Mouse (Mus musculus): Measurements from ENCODE around the gene Calm3. TPM values are rescaled to one million over a fixed set of nuclear protein-coding genes. Genes with fewer than 3 reads are reported as not detected.

Gene Calm3
- 941 and 979 TPM in 2 replicates for polyA plus RNA-seq (2012; rRNA removed)

DNA sequence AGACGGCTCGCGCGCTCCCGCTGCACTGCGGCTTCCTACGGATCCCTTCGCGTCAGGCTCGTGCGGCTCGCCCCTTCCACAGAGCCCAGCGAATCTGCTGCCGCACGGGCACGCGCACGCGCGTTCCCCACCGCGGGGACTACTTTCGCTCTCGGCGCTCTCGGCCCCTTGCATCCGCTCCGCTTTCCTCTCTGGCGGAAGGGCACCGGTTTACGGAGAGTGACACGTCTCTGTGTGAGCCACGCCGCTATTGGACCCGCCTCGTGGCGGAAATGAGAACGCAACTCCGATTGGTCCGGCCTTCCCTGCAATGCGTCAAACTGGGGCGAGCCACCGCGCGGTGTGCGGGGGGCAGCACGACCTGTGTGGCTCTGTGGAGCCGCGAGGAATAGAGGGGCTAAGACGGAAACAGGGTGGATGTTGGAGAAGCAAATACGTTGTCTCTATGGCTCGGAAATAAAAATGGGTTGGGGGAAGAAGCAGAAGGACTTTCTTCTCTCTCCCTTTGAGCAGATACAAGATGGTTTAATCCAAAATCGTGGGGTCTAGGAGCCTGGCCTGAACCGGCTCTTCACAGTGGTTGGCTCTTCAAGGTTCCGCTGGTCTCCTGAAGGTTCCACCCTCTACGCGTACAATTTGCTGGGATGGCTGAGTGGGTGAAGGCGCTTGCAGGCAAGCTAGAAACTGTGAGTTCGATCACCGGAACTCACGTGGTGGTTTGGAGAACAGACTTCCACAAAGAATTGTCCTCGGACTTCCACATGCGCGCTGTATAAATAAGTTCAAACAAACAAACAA lies at the start of gene Calm3:
Calm3 (minus strand) TSS at position 78 of the 798 bp plus-strand sequence.

GRCm38 (mm10) chr7:16959539-16960187 lies 35.7 kb upstream of the Calm3 start, which contains the start of gene Pnmal1:
Gene Pnmal1 (plus strand): TSS chr7:16959679.

GRCm38 (mm10) chr7:16944061-16944807 lies 20.3 kb upstream of the Calm3 start, which contains the start of gene Pnmal2:
Gene Pnmal2 (plus strand): TSS chr7:16944682.

DNA sequence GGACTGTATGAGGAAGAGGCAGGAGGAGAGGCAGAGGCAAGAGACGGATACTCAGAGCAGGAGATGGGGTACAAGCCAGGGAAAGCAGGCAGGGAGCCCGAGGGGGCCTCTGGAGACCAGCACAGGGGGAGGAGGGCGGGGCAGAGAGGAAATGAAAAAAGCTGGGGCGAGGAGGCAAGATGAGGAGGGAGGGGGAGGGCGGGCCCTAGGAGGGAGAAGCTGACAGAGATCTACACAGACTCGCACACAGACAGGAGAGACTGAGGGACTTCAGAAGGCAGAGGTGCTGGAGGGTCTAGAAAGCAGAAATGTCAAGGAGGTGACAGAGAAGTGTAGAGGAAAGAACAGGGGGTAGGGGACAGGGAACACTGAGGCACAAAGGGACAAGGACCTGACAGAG lies 17.6 kb downstream of the Calm3 start, which contains the start of gene Ptgir:
Ptgir (plus strand) TSS at position 210 of the 400 bp plus-strand sequence.

DNA sequence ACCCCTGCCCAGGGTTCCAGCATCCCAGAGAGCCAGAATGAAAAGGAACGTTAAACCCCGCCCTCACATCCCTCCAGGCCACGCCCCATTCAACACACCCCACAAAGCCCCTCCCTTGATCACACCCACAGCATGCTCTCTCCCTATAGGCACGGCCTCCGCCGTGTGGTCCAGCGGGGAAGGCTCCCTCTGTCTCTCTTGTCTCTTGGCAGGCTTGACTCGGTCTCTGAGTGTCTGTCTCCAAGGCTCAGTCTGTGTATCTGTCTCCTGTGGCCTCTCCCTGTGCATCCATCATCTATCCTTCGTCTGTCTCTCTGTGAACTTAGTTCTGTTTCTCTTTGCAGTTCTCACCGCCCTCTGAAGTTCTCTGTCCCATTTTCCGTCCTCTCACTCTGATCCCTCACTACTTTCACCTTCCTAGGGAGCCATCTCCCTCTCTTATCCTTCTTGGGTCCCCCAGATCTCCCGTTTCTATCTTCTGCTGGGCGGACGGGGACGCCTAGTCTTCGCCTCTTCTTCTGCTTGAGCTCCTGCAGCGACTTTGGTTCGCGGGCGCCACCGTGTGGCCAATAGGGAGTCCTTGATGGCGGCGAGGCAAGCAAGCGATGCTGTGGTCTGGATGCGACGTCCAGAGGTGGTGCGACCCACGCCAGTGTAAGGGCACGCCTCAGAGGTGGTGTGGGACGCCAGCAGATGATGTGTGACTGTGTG lies 32.1 kb downstream of the Calm3 start, which contains the start of gene Gng8:
Gng8 (plus strand) TSS at position 146 of the 711 bp plus-strand sequence.

DNA sequence AGATGAGACGGTGACA lies 48.8 kb downstream of the Calm3 start, which contains the start of gene Dact3:
Dact3 (plus strand) TSS at position 8 of the 16 bp plus-strand sequence.

Other genes starting within 250 kb of the Calm3 start
- gene Ceacam15, start 248.4 kb downstream of the Calm3 start, polyA plus RNA-seq (2012; rRNA removed): 0.05 TPM in 1 of 2 replicates, not detected in the other
- not detected in 2 replicates for gene Ceacam9, start 202.2 kb downstream of the Calm3 start, polyA plus RNA-seq (2012; rRNA removed)
- gene Ap2s1, start 185.7 kb downstream of the Calm3 start, polyA plus RNA-seq (2012; rRNA removed): 560 and 561 TPM in 2 replicates
- 19.9 and 23.2 TPM in 2 replicates for gene Slc1a5, start 142.8 kb downstream of the Calm3 start, polyA plus RNA-seq (2012; rRNA removed)
- gene Strn4, start 108.2 kb downstream of the Calm3 start, polyA plus RNA-seq (2012; rRNA removed): 243 and 267 TPM in 2 replicates
- 30.1 and 31.4 TPM in 2 replicates for gene Fkrp, start 107.4 kb downstream of the Calm3 start, polyA plus RNA-seq (2012; rRNA removed)
- gene Prkd2, start 81.2 kb downstream of the Calm3 start, polyA plus RNA-seq (2012; rRNA removed): 7.7 and 8.6 TPM in 2 replicates
- gene Dact3, start 48.8 kb downstream of the Calm3 start, polyA plus RNA-seq (2012; rRNA removed): 46.8 and 50.0 TPM in 2 replicates
- gene Gng8, start 32.3 kb downstream of the Calm3 start, polyA plus RNA-seq (2012; rRNA removed): 4.8 and 7.7 TPM in 2 replicates
- gene Ptgir, start 17.6 kb downstream of the Calm3 start, polyA plus RNA-seq (2012; rRNA removed): 0.21 and 0.51 TPM in 2 replicates
- 62.5 and 66.8 TPM in 2 replicates for gene Pnmal2, start 20.6 kb upstream of the Calm3 start, polyA plus RNA-seq (2012; rRNA removed)
- 42.9 and 46.0 TPM in 2 replicates for gene Pnmal1, start 35.6 kb upstream of the Calm3 start, polyA plus RNA-seq (2012; rRNA removed)
- gene Gm42372, start 59.0 kb upstream of the Calm3 start, polyA plus RNA-seq (2012; rRNA removed): 10.8 and 18.5 TPM in 2 replicates
- gene Ccdc8, start 68.6 kb upstream of the Calm3 start, polyA plus RNA-seq (2012; rRNA removed): 4.5 and 5.1 TPM in 2 replicates
- 164 and 166 TPM in 2 replicates for gene Ppp5c, start 103.8 kb upstream of the Calm3 start, polyA plus RNA-seq (2012; rRNA removed)
- 5.1 and 5.3 TPM in 2 replicates for gene Hif3a, start 138.3 kb upstream of the Calm3 start, polyA plus RNA-seq (2012; rRNA removed)
- gene Psg16, start 149.9 kb upstream of the Calm3 start, polyA plus RNA-seq (2012; rRNA removed): 2.9 and 4.4 TPM in 2 replicates
- gene Ceacam3, start 226.2 kb upstream of the Calm3 start, polyA plus RNA-seq (2012; rRNA removed): 0.15 and 0.18 TPM in 2 replicates

Data from central nervous system, embryonic 18 days (tissue).